Mouse (Mus musculus): ENCODE data around the gene Syn2. TPM values are rescaled to one million over a fixed set of nuclear protein-coding genes. Genes with fewer than 3 reads are reported as not detected.

Gene Syn2
- total RNA-seq, 2 experiments from 2014 or later = 471 to 488 TPM

GRCm38 (mm10) chr6:115165863-115166470, 31.3 kb downstream of the Syn2 start:
- intact Hi-C loops (cut with DNase I) = loop anchor here (5.0 kb wide), 1 partner anchor 44 kb away; no protein-coding TSS in a partner anchor
- DNase-seq (ENCODE audit: low spot score in 2 of 2) = no peak

DNA sequence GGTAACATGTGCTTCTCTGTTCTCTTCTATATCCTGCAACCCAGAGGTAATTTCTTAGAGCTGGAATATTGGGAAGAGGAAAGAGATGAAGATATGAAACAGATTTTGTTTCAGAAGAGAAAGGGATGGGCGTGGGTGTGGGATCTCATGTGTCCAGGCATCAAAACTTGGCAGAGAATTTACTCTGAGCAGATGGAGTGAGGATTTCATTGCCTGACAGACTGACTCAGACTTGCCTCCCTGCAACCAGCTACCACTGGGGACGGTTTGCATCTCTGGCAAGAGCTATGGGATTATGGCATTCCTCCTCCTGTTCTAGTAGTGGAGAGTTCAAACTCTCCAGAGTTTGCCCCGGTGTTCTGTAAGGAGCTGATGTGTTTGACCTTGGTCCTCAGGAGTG, 34.2 kb downstream of the Syn2 start:
- intact Hi-C loops (cut with DNase I) = loop anchor here (5.0 kb wide), 1 partner anchor 47 kb away; no protein-coding TSS in a partner anchor
- peak; percentile 73 to 97 for DNase-seq (ENCODE audit: low spot score in 2 of 2)

GRCm38 (mm10) chr6:115169518-115169917, 34.8 kb downstream of the Syn2 start:
- intact Hi-C loops (cut with DNase I) = loop anchor here (5.0 kb wide), 1 partner anchor 47 kb away; no protein-coding TSS in a partner anchor
- DNase-seq (ENCODE audit: low spot score in 2 of 2) = peak in 1 of 2 experiments; percentile 64

DNA sequence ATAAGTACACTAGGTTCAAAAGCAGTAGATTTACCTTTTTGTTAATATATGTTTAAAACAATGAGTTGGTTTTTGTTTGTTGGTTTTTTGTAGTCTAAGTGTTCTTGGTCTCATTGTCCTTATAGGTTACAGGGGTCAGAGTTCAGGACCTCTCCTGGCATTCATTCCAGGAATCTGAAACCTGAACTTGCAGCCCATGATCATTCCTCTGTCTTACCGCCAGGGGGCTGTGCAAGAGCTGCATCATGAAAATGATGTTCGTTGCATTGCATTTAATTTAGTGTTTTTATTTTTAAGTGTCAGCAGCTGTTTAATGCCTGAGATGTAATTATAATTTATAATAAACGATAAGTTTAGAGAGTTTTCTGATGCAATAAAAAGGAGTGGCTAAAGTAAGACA, 40.1 kb downstream of the Syn2 start:
- intact Hi-C loops (cut with DNase I) = loop anchor here (5.0 kb wide), 1 partner anchor 37 kb away; no protein-coding TSS in a partner anchor
- DNase-seq (ENCODE audit: low spot score in 2 of 2) = no peak

GRCm38 (mm10) chr6:115178826-115179225, 44.1 kb downstream of the Syn2 start:
- intact Hi-C loops (cut with DNase I) = loop anchor here (5.0 kb wide), 1 partner anchor 33 kb away; no protein-coding TSS in a partner anchor

GRCm38 (mm10) chr6:115181094-115181493, 46.4 kb downstream of the Syn2 start:
- intact Hi-C loops (cut with DNase I) = no loop called here
- peak in 1 of 2 experiments; percentile 62 for DNase-seq (ENCODE audit: low spot score in 2 of 2)

More at GRCm38 (mm10) chr6:115178826-115179225, 44.1 kb downstream of the Syn2 start:
- DNase-seq (ENCODE audit: low spot score in 2 of 2) = no peak

DNA sequence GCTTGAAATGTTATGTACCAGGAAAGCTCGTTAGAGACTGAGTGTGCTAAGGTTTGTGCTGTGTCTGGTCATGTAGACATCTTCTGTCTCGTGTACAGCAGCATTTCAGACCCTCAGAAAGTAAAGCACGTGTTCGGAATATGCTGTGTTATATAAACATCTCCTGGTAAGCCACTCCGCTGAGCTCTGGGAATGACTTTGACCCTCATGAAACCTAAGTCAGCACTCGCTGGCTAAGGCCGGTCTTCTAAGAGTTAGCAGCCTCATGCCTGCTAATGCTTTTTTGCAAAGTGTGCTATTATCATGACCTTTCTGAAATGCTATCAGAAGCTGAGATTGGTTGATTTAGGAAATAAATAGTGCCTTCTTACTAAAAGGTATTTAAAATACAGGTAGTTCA, 56.4 kb downstream of the Syn2 start:
- intact Hi-C loops (cut with DNase I) = no loop called here
- DNase-seq (ENCODE audit: low spot score in 2 of 2) = no peak

DNA sequence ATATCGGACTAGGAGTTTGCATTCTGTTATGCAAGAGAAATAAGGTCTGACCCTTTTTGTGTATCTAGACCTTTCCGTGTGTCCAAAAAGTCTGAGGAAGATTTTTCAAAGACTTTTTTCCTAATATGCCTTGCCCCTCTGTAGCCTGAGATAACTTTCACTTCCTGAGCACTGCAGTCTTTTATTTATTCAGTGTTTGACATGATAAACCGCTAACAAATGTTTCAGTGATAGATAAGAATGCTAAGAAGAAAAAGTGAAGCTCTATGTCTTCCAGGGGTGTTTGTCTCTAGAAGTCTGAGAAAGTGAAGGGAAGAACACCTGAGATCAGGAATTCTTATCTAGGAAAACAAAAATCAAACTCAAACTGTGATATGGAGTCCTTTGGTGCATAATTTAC, 66.1 kb downstream of the Syn2 start:
- intact Hi-C loops (cut with DNase I) = no loop called here
- DNase-seq (ENCODE audit: low spot score in 2 of 2) = no peak

GRCm38 (mm10) chr6:115203029-115203428, 68.3 kb downstream of the Syn2 start:
- intact Hi-C loops (cut with DNase I) = no loop called here
- no peak for DNase-seq (ENCODE audit: low spot score in 2 of 2)

GRCm38 (mm10) chr6:115210187-115210586, 75.5 kb downstream of the Syn2 start:
- DNase-seq (ENCODE audit: low spot score in 2 of 2) = peak in 1 of 2 experiments; percentile 81
- intact Hi-C loops (cut with DNase I) = loop anchor here (5.0 kb wide), 2 partner anchors 33 to 73 kb away; no protein-coding TSS in a partner anchor

DNA sequence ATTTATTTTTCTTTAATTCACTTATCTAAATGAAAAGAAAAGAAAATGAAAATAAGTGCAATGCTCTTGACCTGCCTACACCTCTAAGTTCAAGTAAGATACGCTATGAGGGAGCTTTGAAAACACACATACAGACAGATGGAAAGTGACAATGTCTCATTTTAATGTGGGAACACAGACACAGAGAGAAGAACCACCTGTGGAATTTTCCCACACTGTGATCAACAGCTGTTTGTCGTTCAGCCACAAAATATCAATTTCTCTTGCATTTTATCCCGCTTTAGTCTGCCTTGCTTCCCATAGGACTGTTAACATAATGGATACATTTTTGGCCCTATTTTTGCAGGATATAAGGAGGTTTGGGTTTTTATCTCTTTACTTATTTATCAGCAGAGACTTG, 76.1 kb downstream of the Syn2 start:
- no peak for DNase-seq (ENCODE audit: low spot score in 2 of 2)
- intact Hi-C loops (cut with DNase I) = loop anchor here (5.0 kb wide), 2 partner anchors 34 to 74 kb away; no protein-coding TSS in a partner anchor

- no peak for DNase-seq (ENCODE audit: low spot score in 2 of 2)
- intact Hi-C loops (cut with DNase I) = loop anchor here (5.0 kb wide), 2 partner anchors 35 to 75 kb away; no protein-coding TSS in a partner anchor
Measured at GRCm38 (mm10) chr6:115212132-115212903, 77.6 kb downstream of the Syn2 start.

DNA sequence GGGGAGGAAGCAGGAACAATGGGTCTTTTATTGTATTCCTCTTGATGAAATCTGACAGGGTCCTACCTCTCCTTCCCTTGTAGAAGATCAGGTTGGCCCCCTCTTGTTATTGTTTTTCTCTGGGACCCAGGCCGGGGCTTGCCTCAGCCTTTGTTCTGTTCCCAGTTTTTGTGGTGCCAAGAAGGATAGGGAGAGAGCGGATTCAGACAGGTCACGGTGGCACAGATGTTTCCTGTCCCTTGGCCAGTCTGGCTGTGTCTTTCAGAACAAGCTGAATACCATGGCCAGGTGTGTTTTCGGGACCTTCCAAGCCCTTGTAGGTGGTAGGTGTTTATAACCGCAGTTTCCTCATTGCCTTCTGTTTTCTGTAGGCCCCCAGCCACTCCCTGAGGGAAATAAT, 78.4 kb downstream of the Syn2 start:
- no peak for DNase-seq (ENCODE audit: low spot score in 2 of 2)
- intact Hi-C loops (cut with DNase I) = loop anchor here (5.0 kb wide), 2 partner anchors 36 to 76 kb away; no protein-coding TSS in a partner anchor

- intact Hi-C loops (cut with DNase I) = loop anchor here (5.0 to 10.0 kb wide), 2 partner anchors 154 to 176 kb away; no protein-coding TSS in a partner anchor
- peak; percentile 50 to 87 for DNase-seq (ENCODE audit: low spot score in 2 of 2)
Measured at GRCm38 (mm10) chr6:115221215-115221641, 86.5 kb downstream of the Syn2 start.

GRCm38 (mm10) chr6:115225519-115225918, 90.8 kb downstream of the Syn2 start:
- intact Hi-C loops (cut with DNase I) = loop anchor here (10.0 kb wide), 1 partner anchor 181 kb away; no protein-coding TSS in a partner anchor
- DNase-seq (ENCODE audit: low spot score in 2 of 2) = peak in 1 of 2 experiments; percentile 59

DNA sequence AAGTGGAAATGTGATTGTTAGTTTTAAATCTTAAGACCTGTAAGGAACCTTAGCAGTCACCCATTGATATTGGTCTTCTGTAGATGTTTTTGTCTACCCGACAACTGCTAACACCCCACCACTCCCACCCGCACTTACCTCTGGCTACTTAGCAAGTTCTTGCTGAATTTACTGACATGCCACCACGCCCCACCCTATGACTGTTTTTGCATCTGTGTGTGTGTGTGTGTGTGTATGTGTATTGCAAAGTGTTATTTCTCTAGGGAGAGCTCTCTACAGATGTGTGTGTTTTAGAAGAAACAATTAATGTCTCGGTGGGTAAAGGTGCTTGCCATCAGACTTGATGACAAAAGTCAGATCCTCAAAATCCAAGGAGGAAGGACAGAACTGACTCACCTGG, 92.3 kb downstream of the Syn2 start, which contains the start of gene Gm17482:
Gene Gm17482, plus strand, starts transcription at position 301 of the 400 bp plus-strand sequence.
- intact Hi-C loops (cut with DNase I) = loop anchor here (2.0 to 10.0 kb wide), 3 partner anchors 42 to 312 kb away; no protein-coding TSS in a partner anchor
- DNase-seq (ENCODE audit: low spot score in 2 of 2) = no peak

- intact Hi-C loops (cut with DNase I) = loop anchor here (2.0 to 10.0 kb wide), 3 partner anchors 41 to 311 kb away; no protein-coding TSS in a partner anchor
- DNase-seq (ENCODE audit: low spot score in 2 of 2) = peak; percentile 84 to 89
Measured at GRCm38 (mm10) chr6:115227529-115227928, 92.8 kb downstream of the Syn2 start.

- DNase-seq (ENCODE audit: low spot score in 2 of 2) = no peak
- intact Hi-C loops (cut with DNase I) = no loop called here
Measured at GRCm38 (mm10) chr6:115230557-115230956, 95.9 kb downstream of the Syn2 start.

DNA sequence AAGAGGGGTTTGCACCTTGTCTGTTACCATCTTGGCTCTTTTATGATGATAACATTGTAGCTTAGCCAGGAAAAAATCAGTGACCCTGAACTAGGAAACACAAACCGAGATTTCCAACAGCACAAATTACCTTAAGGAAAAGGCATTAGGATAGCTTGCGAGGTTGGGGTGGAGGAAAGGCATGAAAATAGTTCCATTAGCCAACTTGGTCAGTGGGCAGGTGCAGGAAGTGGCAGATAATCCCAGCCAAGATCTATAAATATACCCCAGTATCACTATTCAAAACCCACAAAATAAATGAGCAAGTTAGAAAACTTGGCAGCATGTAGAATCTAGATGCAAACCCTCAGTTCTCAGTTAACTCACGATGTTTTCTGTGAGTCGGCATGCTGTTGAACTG, 97.1 kb downstream of the Syn2 start:
- intact Hi-C loops (cut with DNase I) = no loop called here

DNA sequence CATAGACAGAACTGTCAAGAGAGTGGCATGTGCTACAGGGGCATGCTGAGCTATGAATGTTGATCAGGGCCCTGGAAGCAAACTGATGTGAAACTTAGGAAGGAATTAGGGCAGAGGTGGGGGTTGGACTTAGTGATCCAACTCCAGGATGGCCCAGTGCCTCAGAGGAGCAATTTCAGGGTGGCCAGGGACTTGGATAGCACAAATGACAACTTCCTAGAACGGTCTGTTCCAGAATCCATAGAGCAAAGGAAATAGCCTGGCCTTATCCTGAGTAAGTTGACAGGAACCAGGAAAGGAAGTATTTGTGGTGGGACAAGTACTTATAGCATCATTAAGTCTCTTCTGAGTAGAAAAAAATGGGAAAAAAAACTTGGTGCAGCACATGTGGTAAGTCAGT, 97.9 kb downstream of the Syn2 start:
- no peak for DNase-seq (ENCODE audit: low spot score in 2 of 2)
- intact Hi-C loops (cut with DNase I) = no loop called here

More for the DNA sequence above, 97.1 kb downstream of the Syn2 start:
- no peak for DNase-seq (ENCODE audit: low spot score in 2 of 2)

Measured in left cerebral cortex, postnatal 25 days (tissue).